Mouse (Mus musculus) thymus, adult 2 months (tissue): ENCODE data around the gene Tmem37.

Experiments
- CTCF ChIP-seq: fragments of 200-500 bp; IDR thresholded peaks from 2 replicates; pipeline ENCODE4 v1.5.1; 2012; ENCODE audit warnings: mild to moderate bottlenecking, control low read depth, low read length, moderate library complexity, borderline replicate concordance; ENCODE audit not compliant: control insufficient read depth, poor library complexity, insufficient read depth; ENCODE audit errors: extremely low read depth
- POLR2A ChIP-seq: fragments of 200-500 bp; IDR thresholded peaks from 2 replicates; pipeline ENCODE4 v1.6.1; 2012; ENCODE audit warnings: mild to moderate bottlenecking, low read length, control low read depth, moderate library complexity; ENCODE audit not compliant: control insufficient read depth, poor library complexity, insufficient read depth; ENCODE audit errors: extremely low read depth

GRCm38 (mm10) chr1:120051070-120051469, 22.8 kb downstream of the Tmem37 start:
- TF ChIP-seq CTCF (no peak), POLR2A (no peak)
